Mouse (Mus musculus) effector memory CD4-positive, alpha-beta T cell, adult 7 months (primary cell): Measurements from ENCODE around the gene Atp1b2. TPM values are rescaled to one million over a fixed set of nuclear protein-coding genes. Genes with fewer than 3 reads are reported as not detected.

Experiments
- polyA plus RNA-seq: library from polyadenylated mRNA; unstranded; fragments of 100-300 nt; shearing (Covaris generic); gene quantifications from one replicate; pipeline ENCODE4 v1.2.1, GENCODE M21; 2017

Gene Atp1b2
- polyA plus RNA-seq: not detected

GRCm38 (mm10) chr11:69605726-69606490 lies at the start of gene Atp1b2:
Gene Atp1b2, minus strand, starts transcription at chr11:69605942.

GRCm38 (mm10) chr11:69632284-69633089 lies 26.7 kb upstream of the Atp1b2 start, which contains the start of gene Fxr2:
Gene Fxr2, plus strand, starts transcription at chr11:69632990.

GRCm38 (mm10) chr11:69621571-69622268 lies 16.0 kb upstream of the Atp1b2 start, which contains the start of gene Sat2:
Gene Sat2, plus strand, starts transcription at chr11:69622024.

GRCm38 (mm10) chr11:69617805-69618204 lies 12.1 kb upstream of the Atp1b2 start, which contains the start of gene Shbg:
Gene Shbg, minus strand, starts transcription at chr11:69617905.

GRCm38 (mm10) chr11:69580091-69580514 lies 25.6 kb downstream of the Atp1b2 start, which contains the start of the genes Wrap53 and Trp53:
Gene Wrap53, minus strand, starts transcription at chr11:69580255.
Gene Trp53, plus strand, starts transcription at chr11:69580359.

GRCm38 (mm10) chr11:69559851-69560765 lies 45.6 kb downstream of the Atp1b2 start, which contains the start of gene Efnb3:
Gene Efnb3, minus strand, starts transcription at chr11:69560205.

Other genes with a start within 250 kb of the Atp1b2 start
- gene Chd3, start 236.5 kb downstream of the Atp1b2 start, polyA plus RNA-seq: 65.5 TPM
- 45.5 TPM for gene Naa38, start 210.5 kb downstream of the Atp1b2 start, polyA plus RNA-seq
- 28.4 TPM for gene Cyb5d1, start 210.3 kb downstream of the Atp1b2 start, polyA plus RNA-seq
- gene Tmem88, start 207.7 kb downstream of the Atp1b2 start, polyA plus RNA-seq: 3.3 TPM
- gene Kdm6b, start 192.3 kb downstream of the Atp1b2 start, polyA plus RNA-seq: 55.7 TPM
- gene Dnah2, start 56.8 kb downstream of the Atp1b2 start, polyA plus RNA-seq: 0.16 TPM
- not detected for gene Efnb3, start 45.7 kb downstream of the Atp1b2 start, polyA plus RNA-seq
- gene Wrap53, start 25.7 kb downstream of the Atp1b2 start, polyA plus RNA-seq: 13.1 TPM
- 204 TPM for gene Trp53, start 25.6 kb downstream of the Atp1b2 start, polyA plus RNA-seq
- gene Shbg, start 12.0 kb upstream of the Atp1b2 start, polyA plus RNA-seq: 0.68 TPM
- gene Sat2, start 16.1 kb upstream of the Atp1b2 start, polyA plus RNA-seq: 0.59 TPM
- 73.0 TPM for gene Fxr2, start 27.0 kb upstream of the Atp1b2 start, polyA plus RNA-seq
- 0.76 TPM for gene Sox15, start 49.4 kb upstream of the Atp1b2 start, polyA plus RNA-seq
- 44.5 TPM for gene Mpdu1, start 56.7 kb upstream of the Atp1b2 start, polyA plus RNA-seq
- 3.9 TPM for gene Cd68, start 60.2 kb upstream of the Atp1b2 start, polyA plus RNA-seq
- 729 TPM for gene Eif4a1, start 66.5 kb upstream of the Atp1b2 start, polyA plus RNA-seq
- gene Senp3, start 76.1 kb upstream of the Atp1b2 start, polyA plus RNA-seq: 29.6 TPM
- not detected for gene Tnfsf13, start 79.8 kb upstream of the Atp1b2 start, polyA plus RNA-seq
- not detected for gene Tnfsf12, start 89.9 kb upstream of the Atp1b2 start, polyA plus RNA-seq
- gene Tnfsfm13, start 90.2 kb upstream of the Atp1b2 start, polyA plus RNA-seq: not detected
- 51.9 TPM for gene Polr2a, start 152.7 kb upstream of the Atp1b2 start, polyA plus RNA-seq
- gene Slc35g3, start 156.0 kb upstream of the Atp1b2 start, polyA plus RNA-seq: 0.26 TPM
- 4.2 TPM for gene Zbtb4, start 160.0 kb upstream of the Atp1b2 start, polyA plus RNA-seq
- 0.52 TPM for gene Chrnb1, start 190.0 kb upstream of the Atp1b2 start, polyA plus RNA-seq
- gene Fgf11, start 195.9 kb upstream of the Atp1b2 start, polyA plus RNA-seq: not detected
- not detected for gene Tmem102, start 199.7 kb upstream of the Atp1b2 start, polyA plus RNA-seq
- gene Gm39566, start 209.4 kb upstream of the Atp1b2 start, polyA plus RNA-seq: 0.16 TPM
- 0.39 TPM for gene Spem2, start 212.5 kb upstream of the Atp1b2 start, polyA plus RNA-seq
- not detected for gene Spem1, start 216.2 kb upstream of the Atp1b2 start, polyA plus RNA-seq
- gene Nlgn2, start 231.8 kb upstream of the Atp1b2 start, polyA plus RNA-seq: 0.15 TPM
- 44.3 TPM for gene Tmem256, start 232.6 kb upstream of the Atp1b2 start, polyA plus RNA-seq
- 8.5 TPM for gene Plscr3, start 240.4 kb upstream of the Atp1b2 start, polyA plus RNA-seq